Mouse (Mus musculus) hindbrain, embryonic 16.5 days (tissue): Measurements from ENCODE around the gene Adcy1. TPM values are rescaled to one million over a fixed set of nuclear protein-coding genes. Genes with fewer than 3 reads are reported as not detected.

Experiments used
- ATAC-seq: fragments of 200-750 bp; cut with Nextera tagmentation; 2 replicates; pipeline ENCODE4 v1.8.0; 2017; ENCODE audit warnings: moderate TSS enrichment, moderate library complexity
- H3K27ac ChIP-seq: fragments of 300-500 bp; sonication (generic); 2 replicates; pipeline ENCODE4 v1.5.1; 2014; ENCODE audit warnings: low read depth, mild to moderate bottlenecking, control low read depth, low read length, moderate library complexity
- H3K27me3 ChIP-seq: fragments of 300-500 bp; sonication (generic); replicated peaks from 2 replicates; pipeline ENCODE4 v1.6.1; 2014; ENCODE audit warnings: low read length; ENCODE audit not compliant: control insufficient read depth, insufficient read depth
- H3K36me3 ChIP-seq: fragments of 300-500 bp; sonication (generic); 2 replicates; pipeline ENCODE4 v1.6.1; 2014; ENCODE audit warnings: mild to moderate bottlenecking, low read length, moderate library complexity, mixed read lengths; ENCODE audit not compliant: control insufficient read depth, insufficient read depth
- H3K4me1 ChIP-seq: fragments of 300-500 bp; sonication (generic); 2 replicates; pipeline ENCODE4 v1.6.1; 2014; ENCODE audit warnings: low read depth, low read length; ENCODE audit not compliant: control insufficient read depth, insufficient read depth
- H3K4me2 ChIP-seq: fragments of 300-500 bp; sonication (generic); 2 replicates; pipeline ENCODE4 v1.6.1; 2014; ENCODE audit warnings: mild to moderate bottlenecking, low read length, control low read depth, moderate library complexity
- H3K4me3 ChIP-seq: fragments of 300-500 bp; sonication (generic); 2 replicates; pipeline ENCODE4 v1.5.1; 2014; ENCODE audit warnings: mild to moderate bottlenecking, low read length, control low read depth, moderate library complexity
- H3K9ac ChIP-seq: fragments of 300-500 bp; sonication (generic); 2 replicates; pipeline ENCODE4 v1.6.1; 2014; ENCODE audit warnings: low read depth, mild to moderate bottlenecking, control low read depth, low read length, moderate library complexity
- H3K9me3 ChIP-seq: fragments of 300-500 bp; sonication (generic); 2 replicates; pipeline ENCODE4 v1.6.1; 2014; ENCODE audit warnings: mild to moderate bottlenecking, low read length, moderate library complexity; ENCODE audit not compliant: control insufficient read depth
- WGBS: fragments of 180-500 bp; shearing (Covaris S2); extraction: QIAGEN DNeasy Blood & Tissue Kit; methylation state at CpG from one replicate; pipeline ENCODE4 v1.1.7; 2014; 5-methylcytosine and 5-hydroxymethylcytosine counted together
- polyA plus RNA-seq: library from polyadenylated mRNA; unstranded; fragments of >200 nt; fragmentation: Nextera tagmentation; extraction: Ambion mirVana; gene quantifications from 2 replicates; pipeline ENCODE4 v1.2.1, GENCODE M21; 2015

Gene Adcy1
- polyA plus RNA-seq, 1 experiment from 2014 or later = 15.2 TPM

GRCm38 (mm10) chr11:7203846-7204245 is 140.6 kb downstream of the Adcy1 start:
- no peak for ATAC-seq
- no peaks in the 10 kb centered on the region for H3K27me3 ChIP-seq
- no peak overlapping the region for H3K4me2 ChIP-seq
- no peak overlapping the region for H3K4me3 ChIP-seq
- H3K4me1 ChIP-seq = no peaks in the 10 kb centered on the region
- H3K9me3 ChIP-seq = no peaks in the 10 kb centered on the region
- no peak overlapping the region for H3K27ac ChIP-seq
- WGBS = 90% methylated on average over 9 of the region's 9 CpGs
- H3K36me3 ChIP-seq = 0 out of 2 replicates have a peak, but pooled peaks cover under 1% of the 10 kb centered on the region
- no peak overlapping the region for H3K9ac ChIP-seq

- WGBS = 15% methylated on average over 6 of the region's 6 CpGs
- H3K9me3 ChIP-seq = no peaks in the 10 kb centered on the region
- no peaks in the 10 kb centered on the region for H3K27me3 ChIP-seq
- H3K27ac ChIP-seq = no peak overlapping the region
- H3K36me3 ChIP-seq = 0 out of 2 replicates have a peak, but pooled peaks cover 5% of the 10 kb centered on the region
- peak overlapping the region; percentile 30; the same call in 1 of the 2 replicates for H3K4me2 ChIP-seq
- H3K9ac ChIP-seq = no peak overlapping the region
- H3K4me1 ChIP-seq = peaks cover 23% of the 10 kb centered on the region
- H3K4me3 ChIP-seq = no peak overlapping the region
- no peak for ATAC-seq
These were observed 147.1 kb downstream of the Adcy1 start for GRCm38 (mm10) chr11:7210343-7210742.

- Histone ChIP-seq H3K4me2 (peak overlapping the region; percentile 30), H3K36me3 (0 out of 2 replicates have a peak, but pooled peaks cover 5% of the 10 kb centered on the region), H3K9me3 (no peaks in the 10 kb centered on the region), H3K27ac (no peak overlapping the region), H3K27me3 (no peaks in the 10 kb centered on the region), H3K4me3 (0 out of 2 replicates have a peak overlapping the region, but pooled peaks have one; percentile 1), H3K4me1 (peaks cover 23% of the 10 kb centered on the region), H3K9ac (peak overlapping the region; percentile 43; the same call in 1 of the 2 replicates)
- ATAC-seq = no peak
- WGBS = 13% methylated on average over 9 of the region's 9 CpGs
These were observed 147.9 kb downstream of the Adcy1 start for GRCm38 (mm10) chr11:7211211-7211610.

- peak overlapping the region; percentile 89 for H3K9ac ChIP-seq
- H3K4me3 ChIP-seq = peak overlapping the region; percentile 67
- no peaks in the 10 kb centered on the region for H3K9me3 ChIP-seq
- H3K36me3 ChIP-seq = 0 out of 2 replicates have a peak, but pooled peaks cover 5% of the 10 kb centered on the region
- WGBS = 15% methylated on average over 17 of the region's 17 CpGs
- no peak for ATAC-seq
- peaks cover 23% of the 10 kb centered on the region for H3K4me1 ChIP-seq
- peak overlapping the region; percentile 80 for H3K4me2 ChIP-seq
- no peak overlapping the region for H3K27ac ChIP-seq
- H3K27me3 ChIP-seq = no peaks in the 10 kb centered on the region
These were observed 149.0 kb downstream of the Adcy1 start for GRCm38 (mm10) chr11:7212126-7212798.

- Histone ChIP-seq H3K4me1 (peaks cover 23% of the 10 kb centered on the region), H3K27me3 (no peaks in the 10 kb centered on the region), H3K27ac (peak overlapping the region; percentile 93; the same call in 1 of the 2 replicates), H3K9me3 (no peaks in the 10 kb centered on the region), H3K4me2 (peak overlapping the region; percentile 80), H3K36me3 (0 out of 2 replicates have a peak, but pooled peaks cover 5% of the 10 kb centered on the region), H3K9ac (peak overlapping the region; percentile 89), H3K4me3 (peak overlapping the region; percentile 67)
- WGBS = 2% methylated on average over 15 of the region's 19 CpGs
- no peak for ATAC-seq
These were observed 149.8 kb downstream of the Adcy1 start for GRCm38 (mm10) chr11:7213161-7213500.

GRCm38 (mm10) chr11:7213501-7214341 is 150.4 kb downstream of the Adcy1 start, which contains the start of gene Igfbp3:
TSS of gene Igfbp3 (minus strand) at chr11:7213923.
- ATAC-seq = peak; percentile 92

GRCm38 (mm10) chr11:7214342-7214660 is 151.0 kb downstream of the Adcy1 start:
- Histone ChIP-seq H3K4me1 (peaks cover 23% of the 10 kb centered on the region), H3K9ac (peak overlapping the region; percentile 89), H3K9me3 (no peaks in the 10 kb centered on the region), H3K27me3 (no peaks in the 10 kb centered on the region), H3K36me3 (no peaks in the 10 kb centered on the region), H3K4me2 (peak overlapping the region; percentile 80), H3K4me3 (peak overlapping the region; percentile 67), H3K27ac (peak overlapping the region; percentile 93; the same call in 1 of the 2 replicates)
- ATAC-seq = no peak
- 1% methylated on average over 12 of the region's 12 CpGs for WGBS

More at GRCm38 (mm10) chr11:7213501-7214341, 150.4 kb downstream of the Adcy1 start, which contains the start of gene Igfbp3:
- peak within 1 kb of the TSS; percentile 89 for H3K9ac ChIP-seq
- H3K27ac ChIP-seq = peak within 1 kb of the TSS; percentile 93
- H3K9me3 ChIP-seq = no peaks in the 10 kb centered on the region
- H3K4me3 ChIP-seq = peak within 1 kb of the TSS; percentile 67
- under 1% methylated on average over 69 of the region's 104 CpGs for WGBS
- H3K36me3 ChIP-seq = 0 out of 2 replicates have a peak, but pooled peaks cover 5% of the 10 kb centered on the region
- no peaks in the 10 kb centered on the region for H3K27me3 ChIP-seq
- H3K4me1 ChIP-seq = peaks cover 23% of the 10 kb centered on the region
- H3K4me2 ChIP-seq = peak within 1 kb of the TSS; percentile 80

- peak overlapping the region; percentile 80 for H3K4me2 ChIP-seq
- no peak overlapping the region for H3K9ac ChIP-seq
- H3K9me3 ChIP-seq = no peaks in the 10 kb centered on the region
- no peaks in the 10 kb centered on the region for H3K36me3 ChIP-seq
- no peaks in the 10 kb centered on the region for H3K27me3 ChIP-seq
- no peak overlapping the region for H3K27ac ChIP-seq
- ATAC-seq = no peak
- H3K4me3 ChIP-seq = peak overlapping the region; percentile 67
- H3K4me1 ChIP-seq = peaks cover 23% of the 10 kb centered on the region
- 8% methylated on average over 14 of the region's 14 CpGs for WGBS
These were observed 151.5 kb downstream of the Adcy1 start for GRCm38 (mm10) chr11:7214761-7215160.

GRCm38 (mm10) chr11:7215703-7216102 is 152.4 kb downstream of the Adcy1 start:
- no peak for ATAC-seq
- no peak overlapping the region for H3K4me2 ChIP-seq
- 10% methylated on average over 8 of the region's 8 CpGs for WGBS

More at GRCm38 (mm10) chr11:7215703-7216102, 152.4 kb downstream of the Adcy1 start:
- peaks cover 23% of the 10 kb centered on the region for H3K4me1 ChIP-seq
- H3K27me3 ChIP-seq = no peaks in the 10 kb centered on the region
- no peaks in the 10 kb centered on the region for H3K36me3 ChIP-seq
- H3K27ac ChIP-seq = no peak overlapping the region
- no peak overlapping the region for H3K4me3 ChIP-seq
- no peaks in the 10 kb centered on the region for H3K9me3 ChIP-seq
- H3K9ac ChIP-seq = no peak overlapping the region
